Mouse (Mus musculus) hindbrain, embryonic 11.5 days (tissue): Measurements from ENCODE around the gene Grb7. TPM values are rescaled to one million over a fixed set of nuclear protein-coding genes. Genes with fewer than 3 reads are reported as not detected.
A peak's percentile ranks its signal among the peaks of the same experiment; 100 is the strongest.

Source experiments
- ATAC-seq: fragments of 200-750 bp; cut with Nextera tagmentation; 2 replicates; pipeline ENCODE4 v1.8.0; 2017; ENCODE audit warnings: mild to moderate bottlenecking, moderate TSS enrichment, moderate library complexity; ENCODE audit not compliant: low FRiP score
- DNase-seq: peaks from one replicate; pipeline ENCODE4 v3.0.0-alpha.2; 2015; ENCODE audit warnings: low spot score
- H3K27ac ChIP-seq: fragments of 300-500 bp; sonication (generic); 2 replicates; pipeline ENCODE4 v1.5.1; 2014; ENCODE audit warnings: mild to moderate bottlenecking, low read depth, low read length
- H3K27me3 ChIP-seq: fragments of 300-500 bp; sonication (generic); 2 replicates; pipeline ENCODE4 v1.6.1; 2014; ENCODE audit warnings: mild to moderate bottlenecking, low read length, moderate library complexity, mixed read lengths; ENCODE audit not compliant: control insufficient read depth, insufficient read depth
- H3K36me3 ChIP-seq: fragments of 300-500 bp; sonication (generic); 2 replicates; pipeline ENCODE4 v1.6.1; 2014; ENCODE audit warnings: mild to moderate bottlenecking, low read length, moderate library complexity, mixed read lengths; ENCODE audit not compliant: control insufficient read depth, insufficient read depth
- H3K4me1 ChIP-seq: fragments of 300-500 bp; sonication (generic); replicated peaks from 2 replicates; pipeline ENCODE4 v1.6.1; 2014; ENCODE audit warnings: low read length, mixed read lengths; ENCODE audit not compliant: control insufficient read depth, insufficient read depth
- H3K4me2 ChIP-seq: fragments of 300-500 bp; sonication (generic); replicated peaks from 2 replicates; pipeline ENCODE4 v1.6.1; 2014; ENCODE audit warnings: mild to moderate bottlenecking, low read depth, low read length
- H3K4me3 ChIP-seq: fragments of 300-500 bp; sonication (generic); 2 replicates; pipeline ENCODE4 v1.5.1; 2014; ENCODE audit warnings: low read depth, low read length
- H3K9ac ChIP-seq: fragments of 300-500 bp; sonication (generic); 2 replicates; pipeline ENCODE4 v1.6.1; 2014; ENCODE audit warnings: low read depth, low read length
- H3K9me3 ChIP-seq: fragments of 300-500 bp; sonication (generic); 2 replicates; pipeline ENCODE4 v1.6.1; 2016; ENCODE audit warnings: low read length; ENCODE audit not compliant: control insufficient read depth
- WGBS: fragments of 180-500 bp; shearing (Covaris S2); extraction: QIAGEN DNeasy Blood & Tissue Kit; methylation state at CpG from one replicate; pipeline ENCODE4 v1.1.7; 2014; 5-methylcytosine and 5-hydroxymethylcytosine counted together
- polyA plus RNA-seq: library from polyadenylated mRNA; unstranded; fragments of >200 nt; fragmentation: Nextera tagmentation; extraction: Ambion mirVana; gene quantifications from 2 replicates; pipeline ENCODE4 v1.2.1, GENCODE M21; 2014

Grb7 gene
- polyA plus RNA-seq, result 2.1 and 3.3 TPM in 2 replicates

GRCm38 (mm10) chr11:98446213-98446561 lies at the start of gene Grb7:
Gene Grb7, plus strand, starts transcription at chr11:98446394.
- ATAC-seq (no peak), DNase-seq (no peak)
- Histone ChIP-seq H3K27ac (no peak within 1 kb of the TSS), H3K27me3 (peaks cover 20% of the 10 kb centered on the region), H3K9me3 (no peaks in the 10 kb centered on the region), H3K4me2 (no peak within 1 kb of the TSS), H3K36me3 (no peaks in the 10 kb centered on the region), H3K9ac (no peak within 1 kb of the TSS), H3K4me3 (peak within 1 kb of the TSS; percentile 14; the same call in 1 of the 2 replicates), H3K4me1 (peaks cover 4% of the 10 kb centered on the region; the same call in 1 of the 2 replicates)
- 13% methylated on average over 5 of the region's 5 CpGs for WGBS

GRCm38 (mm10) chr11:98397946-98398345 lies 48.2 kb upstream of the Grb7 start:
- DNase-seq (no peak), ATAC-seq (no peak)
- Histone ChIP-seq H3K27me3 (no peaks in the 10 kb centered on the region), H3K36me3 (no peaks in the 10 kb centered on the region), H3K9ac (no peak overlapping the region), H3K4me1 (0 out of 2 replicates have a peak, but pooled peaks cover 2% of the 10 kb centered on the region), H3K27ac (no peak overlapping the region), H3K4me3 (no peak overlapping the region), H3K9me3 (no peaks in the 10 kb centered on the region), H3K4me2 (no peak overlapping the region)
- 89% methylated on average over 7 of the region's 7 CpGs for WGBS

DNA sequence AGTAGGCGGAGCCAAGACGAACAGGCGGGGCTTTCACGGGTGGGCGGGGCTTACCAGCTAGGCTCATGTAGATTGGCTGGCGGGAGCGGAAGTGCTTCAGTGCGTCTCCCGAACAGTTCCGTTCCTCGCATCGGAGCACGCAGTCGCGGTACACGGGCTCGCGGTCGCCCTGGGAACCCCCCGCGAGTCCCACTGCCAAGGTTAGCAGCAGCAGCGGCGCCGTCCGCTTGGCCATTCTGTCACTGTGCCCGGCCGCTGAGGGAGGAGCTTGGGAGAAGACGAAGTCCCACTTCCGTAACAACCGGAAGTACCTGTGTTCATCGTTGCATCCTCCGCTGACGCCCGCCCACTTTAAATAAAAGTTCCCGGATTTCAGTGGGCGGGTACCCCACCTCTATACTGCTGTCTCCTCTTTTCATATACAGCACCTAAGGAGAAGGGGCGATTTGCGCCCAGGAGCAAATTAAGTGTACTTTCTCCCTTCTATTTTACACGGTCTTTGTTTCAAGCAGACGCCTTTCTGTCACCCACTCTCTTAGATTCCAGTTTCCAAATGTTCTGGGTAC lies 46.0 kb upstream of the Grb7 start, which contains the start of gene Pgap3:
Gene Pgap3, minus strand, starts transcription at position 330 of the 566 bp plus-strand sequence.
- Histone ChIP-seq H3K4me1 (0 out of 2 replicates have a peak, but pooled peaks cover 2% of the 10 kb centered on the region), H3K27me3 (no peaks in the 10 kb centered on the region), H3K4me3 (peak within 1 kb of the TSS; percentile 58), H3K36me3 (no peaks in the 10 kb centered on the region), H3K9ac (peak within 1 kb of the TSS; percentile 81), H3K9me3 (no peaks in the 10 kb centered on the region), H3K27ac (peak within 1 kb of the TSS; percentile 95), H3K4me2 (peak within 1 kb of the TSS; percentile 41)
- DNase-seq (peak; percentile 92), ATAC-seq (peak; percentile 92)
- WGBS, result 1% methylated on average over 40 of the region's 40 CpGs

- ATAC-seq, result no peak
- peak overlapping the region; percentile 81 for H3K9ac ChIP-seq
Observed at GRCm38 (mm10) chr11:98400816-98401215, 45.4 kb upstream of the Grb7 start.

DNA sequence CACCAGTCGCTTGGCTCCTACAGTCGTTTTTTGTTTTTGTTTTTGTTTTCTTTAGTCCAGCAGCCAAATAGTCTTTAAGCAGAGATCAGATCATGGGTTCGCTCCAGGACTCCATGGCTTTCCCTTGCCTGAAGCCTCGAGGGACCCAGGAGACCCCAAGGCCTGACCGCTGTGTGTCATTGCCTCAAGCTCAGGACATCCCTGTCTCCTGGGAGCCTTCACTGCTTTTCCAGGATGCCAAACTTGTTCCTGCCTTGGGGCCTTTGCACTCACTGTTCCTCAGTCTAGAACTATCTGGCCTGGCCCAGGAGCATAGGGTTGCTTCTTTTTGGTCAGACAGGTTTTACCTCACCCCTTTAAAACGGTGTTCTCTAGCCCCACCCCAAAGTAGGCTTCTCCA lies 39.6 kb upstream of the Grb7 start:
- no peak overlapping the region for H3K9ac ChIP-seq
- H3K4me2 ChIP-seq, result no peak overlapping the region
- no peaks in the 10 kb centered on the region for H3K36me3 ChIP-seq
- no peaks in the 10 kb centered on the region for H3K9me3 ChIP-seq
- peaks cover 5% of the 10 kb centered on the region; the same call in 1 of the 2 replicates for H3K27me3 ChIP-seq
- no peak for ATAC-seq
- peaks cover 4% of the 10 kb centered on the region; the same call in 1 of the 2 replicates for H3K4me1 ChIP-seq
- WGBS, result 77% methylated on average over 6 of the region's 6 CpGs
- H3K27ac ChIP-seq, result no peak overlapping the region
- H3K4me3 ChIP-seq, result no peak overlapping the region
- DNase-seq, result no peak

More at GRCm38 (mm10) chr11:98400816-98401215, 45.4 kb upstream of the Grb7 start:
- H3K4me2 ChIP-seq, result peak overlapping the region; percentile 41
- no peak overlapping the region; the same call in 1 of the 2 replicates for H3K27ac ChIP-seq
- 49% methylated on average over 3 of the region's 3 CpGs for WGBS
- no peaks in the 10 kb centered on the region for H3K36me3 ChIP-seq
- no peaks in the 10 kb centered on the region for H3K27me3 ChIP-seq
- peak overlapping the region; percentile 58 for H3K4me3 ChIP-seq
- DNase-seq, result no peak
- H3K4me1 ChIP-seq, result 0 out of 2 replicates have a peak, but pooled peaks cover 2% of the 10 kb centered on the region
- no peaks in the 10 kb centered on the region for H3K9me3 ChIP-seq

GRCm38 (mm10) chr11:98408872-98409271 lies 37.3 kb upstream of the Grb7 start:
- DNase-seq, result no peak
- H3K4me1 ChIP-seq, result peaks cover 4% of the 10 kb centered on the region
- H3K4me3 ChIP-seq, result peak overlapping the region; percentile 8; the same call in 1 of the 2 replicates
- 0 out of 2 replicates have a peak, but pooled peaks have one; percentile 31 for ATAC-seq
- peaks cover 5% of the 10 kb centered on the region; the same call in 1 of the 2 replicates for H3K27me3 ChIP-seq
- no peaks in the 10 kb centered on the region for H3K36me3 ChIP-seq
- no peak overlapping the region for H3K27ac ChIP-seq
- WGBS, result 38% methylated on average over 8 of the region's 8 CpGs
- H3K9me3 ChIP-seq, result no peaks in the 10 kb centered on the region
- peak overlapping the region; percentile 44 for H3K9ac ChIP-seq
- no peak overlapping the region; the same call in 1 of the 2 replicates for H3K4me2 ChIP-seq

GRCm38 (mm10) chr11:98409341-98409822 lies 36.8 kb upstream of the Grb7 start:
- Histone ChIP-seq H3K9ac (peak overlapping the region; percentile 44), H3K9me3 (no peaks in the 10 kb centered on the region), H3K4me1 (peaks cover 4% of the 10 kb centered on the region), H3K27me3 (peaks cover 5% of the 10 kb centered on the region; the same call in 1 of the 2 replicates), H3K36me3 (no peaks in the 10 kb centered on the region), H3K4me3 (peak overlapping the region; percentile 8; the same call in 1 of the 2 replicates), H3K4me2 (no peak overlapping the region; the same call in 1 of the 2 replicates), H3K27ac (no peak overlapping the region)
- DNase-seq (peak; percentile 61), ATAC-seq (peak; percentile 73; the same call in 1 of the 2 replicates)
- WGBS, result 7% methylated on average over 8 of the region's 10 CpGs

DNA sequence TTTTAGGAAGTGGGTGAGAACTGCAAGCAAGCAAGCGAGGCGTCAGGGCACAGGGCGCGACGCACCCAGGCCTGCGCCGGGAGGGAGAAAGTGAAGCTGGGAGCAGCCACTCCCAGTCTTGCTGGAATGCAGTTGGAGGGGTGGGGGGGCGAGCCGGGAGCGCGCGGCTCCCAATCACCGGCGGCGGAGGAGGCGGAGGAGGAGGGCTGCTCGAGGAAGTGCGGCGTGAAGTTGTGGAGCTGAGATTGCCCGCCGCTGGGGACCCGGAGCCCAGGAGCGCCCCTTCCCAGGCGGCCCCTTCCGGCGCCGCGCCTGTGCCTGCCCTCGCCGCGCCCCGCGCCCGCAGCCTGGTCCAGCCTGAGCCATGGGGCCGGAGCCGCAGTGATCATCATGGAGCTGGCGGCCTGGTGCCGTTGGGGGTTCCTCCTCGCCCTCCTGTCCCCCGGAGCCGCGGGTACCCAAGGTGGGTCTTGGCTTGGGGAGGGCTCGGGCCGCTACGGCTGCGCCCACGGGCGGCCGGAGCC lies 33.9 kb upstream of the Grb7 start, which contains the start of gene Erbb2:
Gene Erbb2, plus strand, starts transcription at position 198 of the 524 bp plus-strand sequence.
- peak within 1 kb of the TSS; percentile 24; the same call in 1 of the 2 replicates for H3K27ac ChIP-seq
- DNase-seq (peak; percentile 79), ATAC-seq (peak; percentile 62)
- no peaks in the 10 kb centered on the region for H3K9me3 ChIP-seq
- WGBS, result 0% methylated on average over 46 of the region's 49 CpGs
- H3K4me2 ChIP-seq, result peak within 1 kb of the TSS; percentile 99
- peak within 1 kb of the TSS; percentile 79 for H3K4me3 ChIP-seq
- H3K36me3 ChIP-seq, result no peaks in the 10 kb centered on the region
- H3K9ac ChIP-seq, result peak within 1 kb of the TSS; percentile 83
- peaks cover 5% of the 10 kb centered on the region; the same call in 1 of the 2 replicates for H3K27me3 ChIP-seq
- peaks cover 4% of the 10 kb centered on the region for H3K4me1 ChIP-seq
